Mouse (Mus musculus) gonadal fat pad, adult 2 months (tissue): ENCODE measurements around the gene Wdr13. TPM values are rescaled to one million over a fixed set of nuclear protein-coding genes. Genes with fewer than 3 reads are reported as not detected.
A peak's percentile ranks its signal among the peaks of the same experiment; 100 is the strongest.
"Not testable (repeated sequence)": the region's sequence is repeated elsewhere in the genome, so short reads cannot be mapped to it uniquely, and the experiment has no call there.

Experiments
- DNase-seq: peaks from one replicate; pipeline ENCODE4 v3.0.0-alpha.2; 2012; ENCODE audit warnings: low read depth
- polyA plus RNA-seq: library from polyadenylated mRNA; depleted of rRNA; stranded (reverse); fragments of >200 nt; gene quantifications from 2 replicates; pipeline ENCODE4 v1.2.3, GENCODE M21; 2012; rRNA removed

The Wdr13 gene
- polyA plus RNA-seq, 1 experiment, result 104 TPM

- DNase-seq, result no peak
Observed at GRCm38 (mm10) chrX:8105019-8105418, 27.7 kb downstream of the Wdr13 start.

- DNase-seq, result no peak
Observed at GRCm38 (mm10) chrX:8102213-8102668, 30.5 kb downstream of the Wdr13 start.

GRCm38 (mm10) chrX:8101017-8101416 is 31.7 kb downstream of the Wdr13 start:
- DNase-seq, result no peak

- no peak for DNase-seq
Observed at GRCm38 (mm10) chrX:8099435-8099834, 33.3 kb downstream of the Wdr13 start.

GRCm38 (mm10) chrX:8096787-8097242 is 35.9 kb downstream of the Wdr13 start:
- DNase-seq, result peak; percentile 45

- DNase-seq, result not testable (repeated sequence)
Observed at GRCm38 (mm10) chrX:8096068-8096786, 36.5 kb downstream of the Wdr13 start.

GRCm38 (mm10) chrX:8095546-8095945 is 37.1 kb downstream of the Wdr13 start:
- DNase-seq, result no peak

- DNase-seq, result not testable (repeated sequence)
Observed at GRCm38 (mm10) chrX:8090954-8091347, 41.7 kb downstream of the Wdr13 start.

- no peak for DNase-seq
Observed at GRCm38 (mm10) chrX:8090346-8090953, 42.2 kb downstream of the Wdr13 start, which contains the start of gene Was. TSS of gene Was (minus strand) at chrX:8090498.

GRCm38 (mm10) chrX:8089746-8090145 is 42.9 kb downstream of the Wdr13 start:
- DNase-seq, result no peak

GRCm38 (mm10) chrX:8085611-8086010 is 47.1 kb downstream of the Wdr13 start:
- no peak for DNase-seq

GRCm38 (mm10) chrX:8084771-8085259 is 47.9 kb downstream of the Wdr13 start:
- DNase-seq, result no peak

- no peak for DNase-seq
Observed at GRCm38 (mm10) chrX:8075104-8075503, 57.6 kb downstream of the Wdr13 start.

- peak; percentile 51 for DNase-seq
Observed at GRCm38 (mm10) chrX:8074430-8075014, 58.2 kb downstream of the Wdr13 start, which contains the start of gene Suv39h1. TSS of gene Suv39h1 (minus strand) at chrX:8074760.

- no peak for DNase-seq
Observed at GRCm38 (mm10) chrX:8073881-8074429, 58.7 kb downstream of the Wdr13 start.

Other genes starting within 250 kb of the Wdr13 start
- 69.7 and 86.0 TPM in 2 replicates for gene Slc35a2, start 248.9 kb downstream of the Wdr13 start, polyA plus RNA-seq
- 49.8 and 52.7 TPM in 2 replicates for gene Pqbp1, start 233.6 kb downstream of the Wdr13 start, polyA plus RNA-seq
- 32.4 and 38.3 TPM in 2 replicates for gene Timm17b, start 233.5 kb downstream of the Wdr13 start, polyA plus RNA-seq
- not detected in 2 replicates for gene Gm10491, start 225.1 kb downstream of the Wdr13 start, polyA plus RNA-seq
- not detected in 2 replicates for gene Gm10490, start 223.3 kb downstream of the Wdr13 start, polyA plus RNA-seq
- 0.97 and 1.3 TPM in 2 replicates for gene Pcsk1n, start 213.1 kb downstream of the Wdr13 start, polyA plus RNA-seq
- 0.16 TPM in 1 of 2 replicates, not detected in the other for gene Eras, start 204.3 kb downstream of the Wdr13 start, polyA plus RNA-seq
- gene Hdac6, start 185.0 kb downstream of the Wdr13 start, polyA plus RNA-seq, result 179 and 264 TPM in 2 replicates
- 0.13 and 0.16 TPM in 2 replicates for gene Gata1, start 154.8 kb downstream of the Wdr13 start, polyA plus RNA-seq
- 0.22 and 0.31 TPM in 2 replicates for gene Glod5, start 114.4 kb downstream of the Wdr13 start, polyA plus RNA-seq
- 16.0 and 16.5 TPM in 2 replicates for gene Suv39h1, start 58.1 kb downstream of the Wdr13 start, polyA plus RNA-seq
- gene Was, start 42.4 kb downstream of the Wdr13 start, polyA plus RNA-seq, result 7.8 and 9.5 TPM in 2 replicates
- gene Rbm3, start 13.0 kb upstream of the Wdr13 start, polyA plus RNA-seq, result 134 and 160 TPM in 2 replicates
- gene Tbc1d25, start 43.3 kb upstream of the Wdr13 start, polyA plus RNA-seq, result 12.0 TPM in 2 replicates
- gene Ebp, start 60.6 kb upstream of the Wdr13 start, polyA plus RNA-seq, result 68.5 and 99.7 TPM in 2 replicates
- 32.0 and 33.2 TPM in 2 replicates for gene Porcn, start 73.6 kb upstream of the Wdr13 start, polyA plus RNA-seq
- 42.3 and 43.6 TPM in 2 replicates for gene Ftsj1, start 119.5 kb upstream of the Wdr13 start, polyA plus RNA-seq
- gene Slc38a5, start 138.2 kb upstream of the Wdr13 start, polyA plus RNA-seq, result 2,149 and 4,709 TPM in 2 replicates
- not detected in 2 replicates for gene Ssxb10, start 194.5 kb upstream of the Wdr13 start, polyA plus RNA-seq
- not detected in 2 replicates for gene Ssxb9, start 234.1 kb upstream of the Wdr13 start, polyA plus RNA-seq